Mouse (Mus musculus) heart, postnatal 0 days (tissue): ENCODE measurements around the gene 2810004N23Rik. TPM values are rescaled to one million over a fixed set of nuclear protein-coding genes. Genes with fewer than 3 reads are reported as not detected.

Source experiments
- ATAC-seq: fragments of 200-750 bp; cut with Nextera tagmentation; 2 replicates; pipeline ENCODE4 v1.8.0; 2017; ENCODE audit warnings: low read depth, moderate number of reproducible peaks, moderate library complexity; ENCODE audit not compliant: insufficient read depth
- DNase-seq: peaks from one replicate; pipeline ENCODE4 v3.0.0-alpha.2; 2016; ENCODE audit warnings: low spot score
- H3K27ac ChIP-seq: fragments of 300-500 bp; sonication (generic); 2 replicates; pipeline ENCODE4 v1.5.1; 2014; ENCODE audit warnings: low read depth, mild to moderate bottlenecking
- H3K27me3 ChIP-seq: fragments of 300-500 bp; sonication (generic); 2 replicates; pipeline ENCODE4 v1.6.1; 2014; ENCODE audit warnings: low read length, mixed read lengths; ENCODE audit not compliant: control insufficient read depth, insufficient read depth
- H3K36me3 ChIP-seq: fragments of 300-500 bp; sonication (generic); replicated peaks from 2 replicates; pipeline ENCODE4 v1.6.1; 2014; ENCODE audit warnings: low read length, mixed read lengths; ENCODE audit not compliant: control insufficient read depth, insufficient read depth
- H3K4me1 ChIP-seq: fragments of 300-500 bp; sonication (generic); 2 replicates; pipeline ENCODE4 v1.6.1; 2014; ENCODE audit warnings: antibody characterized with exemption; ENCODE audit not compliant: control insufficient read depth, insufficient read depth
- H3K4me2 ChIP-seq: fragments of 300-500 bp; sonication (generic); 2 replicates; pipeline ENCODE4 v1.6.1; 2014; ENCODE audit warnings: low read depth, mild to moderate bottlenecking, low read length, moderate library complexity
- H3K4me3 ChIP-seq: fragments of 300-500 bp; sonication (generic); 2 replicates; pipeline ENCODE4 v1.5.1; 2014; ENCODE audit warnings: low read depth, low read length
- H3K9ac ChIP-seq: fragments of 300-500 bp; sonication (generic); replicated peaks from 2 replicates; pipeline ENCODE4 v1.6.1; 2014; ENCODE audit warnings: low read depth, low read length, mixed read lengths
- H3K9me3 ChIP-seq: fragments of 300-500 bp; sonication (generic); replicated peaks from 2 replicates; pipeline ENCODE4 v1.6.1; 2016; ENCODE audit warnings: low read length; ENCODE audit not compliant: control insufficient read depth
- CTCF ChIP-seq: IDR thresholded peaks from 2 replicates; pipeline ENCODE4 v1.5.1; 2016; ENCODE audit warnings: antibody characterized with exemption, control low read depth, low read depth
- EP300 ChIP-seq: IDR thresholded peaks from 2 replicates; pipeline ENCODE4 v1.6.1; 2016; ENCODE audit warnings: antibody characterized with exemption, low read depth
- WGBS: fragments of 180-500 bp; shearing (Covaris S2); extraction: QIAGEN DNeasy Blood & Tissue Kit; methylation state at CpG from one replicate; pipeline ENCODE4 v1.1.7; 2014; 5-methylcytosine and 5-hydroxymethylcytosine counted together
- polyA plus RNA-seq: library from polyadenylated mRNA; unstranded; fragments of >200 nt; fragmentation: Nextera tagmentation; extraction: Ambion mirVana; gene quantifications from 2 replicates; pipeline ENCODE4 v1.2.1, GENCODE M21; 2015
- total RNA-seq: library from RNA; depleted of rRNA; stranded (reverse); fragments of >200 nt; gene quantifications from 2 replicates; pipeline ENCODE4 v1.2.3, GENCODE M21; 2014; ENCODE audit warnings: low replicate concordance

2810004N23Rik gene
- total and polyA plus RNA-seq, 2 experiments from 2014 or later: 45.9 to 49.6 TPM

DNA sequence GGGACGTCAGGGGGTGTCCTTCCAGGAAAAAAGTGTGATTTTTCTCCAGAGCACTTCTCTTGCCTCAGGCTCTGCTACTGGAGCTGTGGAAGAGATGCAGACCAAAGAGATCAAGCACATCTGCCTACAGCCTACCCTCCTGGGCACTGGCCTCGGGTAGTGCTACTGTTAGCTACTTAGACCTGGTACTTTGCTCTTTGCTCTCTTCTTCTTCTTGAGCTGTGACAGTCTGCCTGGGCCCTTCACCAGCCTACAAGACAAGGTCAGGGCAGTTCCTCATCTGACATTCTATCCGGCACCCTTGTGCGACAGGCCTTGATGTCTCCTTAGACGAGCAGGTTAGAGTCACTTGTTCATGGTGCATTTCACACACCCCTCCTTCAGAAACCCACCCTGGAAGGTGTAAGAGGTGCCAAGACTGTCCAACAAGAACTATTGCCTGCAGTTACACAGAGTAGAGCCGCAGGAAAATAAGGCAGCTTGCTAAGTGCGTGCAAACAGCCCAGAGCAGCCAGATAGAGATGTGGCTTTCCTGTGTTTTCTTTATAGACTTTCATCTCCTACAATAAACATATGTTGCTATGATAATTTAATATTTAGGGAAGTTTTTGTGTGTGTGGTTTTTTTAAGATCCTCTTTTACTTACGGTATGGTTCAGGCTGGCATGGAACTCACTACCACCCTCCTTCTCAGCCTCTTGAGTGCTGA lies 67.0 kb downstream of the 2810004N23Rik start:
- Histone ChIP-seq H3K4me3 (no peak overlapping the region), H3K4me1 (peaks cover 21% of the 10 kb centered on the region), H3K36me3 (no peaks in the 10 kb centered on the region), H3K4me2 (no peak overlapping the region), H3K27ac (no peak overlapping the region), H3K9ac (no peak overlapping the region), H3K9me3 (no peaks in the 10 kb centered on the region), H3K27me3 (peaks cover 57% of the 10 kb centered on the region)
- ATAC-seq (no peak), DNase-seq (no peak)
- WGBS: 74% methylated on average over 8 of the region's 8 CpGs
- TF ChIP-seq EP300 (no peak), CTCF (no peak)

DNA sequence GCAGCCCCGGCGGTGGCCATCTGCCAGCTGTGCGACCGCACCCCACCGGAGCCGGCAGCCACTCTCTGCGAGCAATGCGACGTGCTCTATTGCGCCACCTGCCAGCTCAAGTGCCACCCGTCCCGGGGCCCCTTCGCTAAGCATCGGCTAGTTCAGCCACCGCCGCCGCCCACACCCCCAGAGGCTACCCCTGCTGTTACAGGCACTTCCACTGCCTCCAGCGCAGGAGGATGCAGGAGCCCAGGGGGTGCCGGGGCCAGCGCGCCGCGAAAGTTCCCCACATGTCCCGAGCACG lies 68.5 kb downstream of the 2810004N23Rik start:
- 0 out of 2 replicates have a peak, but pooled peaks have one; percentile 3 for ATAC-seq
- Histone ChIP-seq H3K36me3 (no peaks in the 10 kb centered on the region), H3K27me3 (peaks cover 59% of the 10 kb centered on the region)

GRCm38 (mm10) chr8:124793661-124794485 lies 69.0 kb downstream of the 2810004N23Rik start:
- Histone ChIP-seq H3K36me3 (no peaks in the 10 kb centered on the region), H3K27me3 (peaks cover 60% of the 10 kb centered on the region), H3K9ac (no peak overlapping the region), H3K4me3 (peak overlapping the region; percentile 59), H3K4me1 (peaks cover 21% of the 10 kb centered on the region), H3K4me2 (peak overlapping the region; percentile 97), H3K27ac (no peak overlapping the region), H3K9me3 (no peaks in the 10 kb centered on the region)
- WGBS: under 1% methylated on average over 69 of the region's 81 CpGs
- no peak for DNase-seq
- ATAC-seq: peak; percentile 3; the same call in 1 of the 2 replicates
- TF ChIP-seq EP300: no peak
- TF ChIP-seq CTCF: no peak; the same call in 1 of the 2 replicates

More for the DNA sequence above, 68.5 kb downstream of the 2810004N23Rik start:
- Histone ChIP-seq H3K4me1 (peaks cover 21% of the 10 kb centered on the region), H3K4me2 (peak overlapping the region; percentile 97), H3K4me3 (peak overlapping the region; percentile 59), H3K27ac (no peak overlapping the region), H3K9ac (no peak overlapping the region), H3K9me3 (no peaks in the 10 kb centered on the region)
- no peak for DNase-seq
- WGBS: 0% methylated on average over 25 of the region's 25 CpGs
- peak; percentile 38 for TF ChIP-seq CTCF
- no peak for TF ChIP-seq EP300

DNA sequence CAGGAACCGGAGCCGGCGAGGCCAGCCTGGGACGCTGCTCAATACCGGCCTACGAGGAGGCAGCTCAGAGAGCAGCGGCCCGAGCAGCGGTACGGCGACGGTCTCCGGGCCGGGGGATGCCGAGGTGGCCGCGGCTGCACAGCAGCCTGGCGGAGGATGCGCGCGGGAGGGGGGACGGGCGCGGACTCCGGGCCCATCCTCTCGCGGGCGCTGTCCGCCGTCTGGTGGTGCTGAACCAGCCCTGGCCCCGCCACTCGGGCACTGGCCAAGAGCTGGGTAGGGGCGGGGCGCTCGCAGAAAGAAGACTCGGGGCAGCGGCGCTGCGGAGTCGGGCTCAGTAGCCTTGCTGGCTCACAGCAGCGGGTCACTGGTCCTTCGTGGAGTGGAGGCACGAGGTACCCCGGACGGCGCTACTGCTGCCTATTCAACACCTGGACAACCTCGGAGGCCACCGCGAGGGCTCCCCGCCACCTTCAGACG lies 69.7 kb downstream of the 2810004N23Rik start:
- DNase-seq (peak; percentile 69), ATAC-seq (peak; percentile 88)
- peak overlapping the region; percentile 97 for H3K4me2 ChIP-seq
- TF ChIP-seq EP300 (no peak), CTCF (no peak)
- under 1% methylated on average over 38 of the region's 51 CpGs for WGBS
- no peak overlapping the region for H3K9ac ChIP-seq
- peak overlapping the region; percentile 59 for H3K4me3 ChIP-seq
- no peaks in the 10 kb centered on the region for H3K36me3 ChIP-seq
- no peak overlapping the region for H3K27ac ChIP-seq
- H3K9me3 ChIP-seq: no peaks in the 10 kb centered on the region
- H3K27me3 ChIP-seq: peaks cover 60% of the 10 kb centered on the region
- peaks cover 21% of the 10 kb centered on the region for H3K4me1 ChIP-seq

- peak; percentile 73 for ATAC-seq
- Histone ChIP-seq H3K9me3 (no peaks in the 10 kb centered on the region), H3K27me3 (peaks cover 60% of the 10 kb centered on the region), H3K4me1 (peaks cover 21% of the 10 kb centered on the region), H3K36me3 (no peaks in the 10 kb centered on the region), H3K9ac (no peak within 1 kb of the TSS), H3K4me3 (peak within 1 kb of the TSS; percentile 59), H3K4me2 (peak within 1 kb of the TSS; percentile 97), H3K27ac (no peak within 1 kb of the TSS)
- under 1% methylated on average over 39 of the region's 39 CpGs for WGBS
- peak; percentile 35 for DNase-seq
- TF ChIP-seq EP300 (no peak), CTCF (no peak)
These were observed 70.2 kb downstream of the 2810004N23Rik start, which contains the start of gene Trim67 for GRCm38 (mm10) chr8:124792708-124793107. TSS of gene Trim67 (plus strand) at chr8:124793092.
